8 mouse cellular contexts compared by ENCODE assay signal in genomic region chr8:117498179-117498914, GRCm38 (mm10). TPM values are rescaled to one million over a fixed set of nuclear protein-coding genes. Genes with fewer than 3 reads are reported as not detected.
DNase-seq lines count a peak whose midpoint lies in the region; ATAC-seq lines count a peak whose summit lies in the region.

Gene Plcg2, plus strand, starts transcription at chr8:117498291.

- WGBS in forebrain, embryonic 10.5 days, result 1% methylated on average over 62 of the region's 62 CpGs
- WGBS in limb, embryonic 11.5 days, result 1% methylated on average over 59 of the region's 62 CpGs

- peak within 1 kb of the TSS; percentile 76 for H3K27ac ChIP-seq in forebrain, embryonic 10.5 days
- no peak within 1 kb of the TSS for H3K27ac ChIP-seq in limb, embryonic 11.5 days (replicated peaks; ENCODE audit: low read depth, low read length)

- H3K9me3 ChIP-seq in forebrain, embryonic 10.5 days, result no peaks in the 10 kb centered on the region
- H3K9me3 ChIP-seq in limb, embryonic 11.5 days (ENCODE audit: control insufficient read depth, low read length), result no peaks in the 10 kb centered on the region

- peaks cover 22% of the 10 kb centered on the region for H3K4me1 ChIP-seq in forebrain, embryonic 10.5 days
- peaks cover 6% of the 10 kb centered on the region; the same call in 1 of the 2 replicates for H3K4me1 ChIP-seq in limb, embryonic 11.5 days (ENCODE audit: control insufficient read depth, insufficient read depth, low read length)

- H3K4me3 ChIP-seq in forebrain, embryonic 10.5 days, result peak within 1 kb of the TSS; percentile 78
- H3K4me3 ChIP-seq in limb, embryonic 11.5 days (ENCODE audit: low read depth, low read length), result peak within 1 kb of the TSS; percentile 61

- peak within 1 kb of the TSS; percentile 100 for H3K4me2 ChIP-seq in limb, embryonic 11.5 days (ENCODE audit: low read depth, severe bottlenecking)

- H3K27me3 ChIP-seq in forebrain, embryonic 10.5 days (ENCODE audit: poor library complexity, severe bottlenecking), result peaks cover 43% of the 10 kb centered on the region
- peaks cover 11% of the 10 kb centered on the region; the same call in 1 of the 2 replicates for H3K27me3 ChIP-seq in limb, embryonic 11.5 days (ENCODE audit: control insufficient read depth, insufficient read depth, low read length)

- DNase-seq in 416B (ENCODE audit: low read depth) (peak; percentile 81), ZHBTc4 (ENCODE audit: low read depth, low spot score) (peak; percentile 65)
- peak; percentile 37 for DNase-seq in forebrain, embryonic 10.5 days (ENCODE audit: extremely low spot score, low spot score)
- peak; percentile 53 for DNase-seq in heart, postnatal 4 days
- peak; percentile 64 for DNase-seq in limb, embryonic 11.5 days (ENCODE audit: low spot score)
- peak; percentile 30 for DNase-seq in mesoderm, embryonic 11.5 days (ENCODE audit: low read depth, low spot score)
- peak; percentile 73 to 83 for DNase-seq in spleen, adult 18-20 months
- no peak for DNase-seq in frontal cortex, postnatal 36 days (ENCODE audit: low spot score in 2 of 2)

- no peaks in the 10 kb centered on the region for H3K36me3 ChIP-seq in forebrain, embryonic 10.5 days (replicated peaks)
- no peaks in the 10 kb centered on the region for H3K36me3 ChIP-seq in limb, embryonic 11.5 days (ENCODE audit: control insufficient read depth, insufficient read depth, low read length)

- ATAC-seq in limb, embryonic 11.5 days (ENCODE audit: insufficient number of reproducible peaks, low FRiP score, low TSS enrichment, low read depth), result peak; percentile 58

- H3K9ac ChIP-seq in limb, embryonic 11.5 days (ENCODE audit: low read length), result peak within 1 kb of the TSS; percentile 58

RNA-seq across cellular contexts. Expression of gene Plcg2, which starts in this region (rescaled TPM):
- polyA plus RNA-seq in forebrain, embryonic 10.5 days (2016; fragmentation: Nextera tagmentation; extraction: Ambion mirVana), result 6.1 and 6.2 TPM in 2 replicates
- total RNA-seq in heart, postnatal 4 days (2021), result 10 to 100 TPM; 13.9 to 16.3 TPM
- polyA plus RNA-seq in limb, embryonic 11.5 days (2014; fragmentation: Nextera tagmentation; extraction: Ambion mirVana), result 2.8 and 3.3 TPM in 2 replicates

Comparison
In these comparisons a context has a peak if more than half of its experiments do, and no peak if none do; other contexts are left out.
1. DNase-seq: peak in 416B (single experiment), ZHBTc4 (single experiment), forebrain, embryonic 10.5 days (single experiment), heart, postnatal 4 days (single experiment), limb, embryonic 11.5 days (single experiment), mesoderm, embryonic 11.5 days (single experiment) and spleen, adult 18-20 months (2 of 2); none in frontal cortex, postnatal 36 days (0 of 2).